Mouse (Mus musculus): ENCODE results near the gene Fam208a. TPM values are rescaled to one million over a fixed set of nuclear protein-coding genes. Genes with fewer than 3 reads are reported as not detected.

Fam208a gene
- total RNA-seq (2021), result 1 to 10 TPM; 3.6 to 4.8 TPM
- long read RNA-seq, experiment 1, partial matches to known transcripts, result 0 of 5 reads
- long read RNA-seq, experiment 1, other reads (novel, unspliced or antisense), result 5 of 5 reads
- long read RNA-seq, experiment 2, partial matches to known transcripts, result 1 of 3 reads
- long read RNA-seq, experiment 2, other reads (novel, unspliced or antisense), result 2 of 3 reads

DNA sequence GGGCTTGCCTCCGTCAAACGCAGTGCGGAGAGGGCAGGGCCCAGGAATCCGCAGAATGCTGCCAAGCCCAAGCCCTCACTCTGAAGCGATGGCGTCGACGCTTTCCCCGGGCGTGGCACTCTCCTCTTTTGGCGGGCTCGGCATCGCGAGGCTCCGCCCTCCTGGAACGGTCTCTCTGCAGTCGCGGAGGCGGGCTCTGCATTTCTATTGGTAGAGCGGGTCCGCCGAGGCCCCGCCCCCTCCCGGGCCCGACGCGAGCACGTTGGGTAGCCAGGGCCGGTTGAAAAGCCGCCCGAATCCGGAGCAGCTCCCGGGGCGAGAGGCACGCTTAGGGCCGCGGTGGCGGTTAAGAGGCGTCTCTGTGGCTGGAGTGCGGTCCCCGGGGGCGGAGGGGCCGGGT lies at the start of gene Fam208a:
Gene Fam208a (plus strand): TSS at position 262 of the 400 bp plus-strand sequence.
- DNase-seq (ENCODE audit: low spot score), result peak; percentile 94

- no peak for DNase-seq (ENCODE audit: low spot score)
These were observed 49.2 kb upstream of the Fam208a start for GRCm38 (mm10) chr14:27379404-27379803.

DNA sequence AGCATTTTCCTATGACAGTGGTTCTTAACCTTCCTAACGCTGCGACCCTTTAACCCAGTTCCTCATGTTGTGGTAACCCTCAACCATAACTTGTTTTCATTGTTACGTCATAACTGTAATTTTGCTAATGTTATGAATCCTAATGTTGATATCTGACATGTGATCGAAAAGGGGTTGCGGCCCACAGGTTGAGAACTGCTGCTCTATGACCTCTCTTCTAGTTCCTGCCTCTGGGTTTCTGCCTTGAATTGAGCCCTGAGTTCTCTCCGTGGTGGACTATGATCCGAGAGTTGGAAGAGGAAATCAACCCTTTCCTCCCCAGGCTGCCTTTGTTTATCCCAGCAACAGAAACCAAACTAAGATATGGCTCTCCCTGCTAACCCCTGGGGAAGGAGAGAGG lies 47.2 kb upstream of the Fam208a start:
- no peak for DNase-seq (ENCODE audit: low spot score)

- no peak for DNase-seq (ENCODE audit: low spot score)
These were observed 45.3 kb upstream of the Fam208a start for GRCm38 (mm10) chr14:27383321-27383830.

DNA sequence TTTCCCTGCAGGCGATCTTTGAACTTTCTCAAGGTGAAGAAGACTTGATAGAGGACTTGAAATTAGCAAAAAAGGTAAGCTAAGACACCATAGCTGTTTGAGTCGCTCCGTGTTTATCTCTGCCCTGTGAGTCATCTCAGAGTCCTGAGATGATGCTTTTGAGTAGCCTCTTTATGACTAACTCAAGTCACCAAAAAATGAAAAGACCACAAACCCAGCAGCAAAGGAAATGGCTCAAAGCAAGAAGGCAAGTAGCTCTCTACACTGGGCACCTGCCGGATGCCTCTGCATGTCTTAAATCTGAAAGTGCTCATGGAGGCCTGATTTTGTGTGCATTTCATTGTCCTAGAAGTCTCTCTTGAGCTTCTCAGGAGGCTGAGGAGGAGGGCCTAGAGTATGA lies 44.5 kb upstream of the Fam208a start:
- DNase-seq (ENCODE audit: low spot score), result no peak

- DNase-seq (ENCODE audit: low spot score), result no peak
These were observed 40.0 kb upstream of the Fam208a start for GRCm38 (mm10) chr14:27388616-27389015.

DNA sequence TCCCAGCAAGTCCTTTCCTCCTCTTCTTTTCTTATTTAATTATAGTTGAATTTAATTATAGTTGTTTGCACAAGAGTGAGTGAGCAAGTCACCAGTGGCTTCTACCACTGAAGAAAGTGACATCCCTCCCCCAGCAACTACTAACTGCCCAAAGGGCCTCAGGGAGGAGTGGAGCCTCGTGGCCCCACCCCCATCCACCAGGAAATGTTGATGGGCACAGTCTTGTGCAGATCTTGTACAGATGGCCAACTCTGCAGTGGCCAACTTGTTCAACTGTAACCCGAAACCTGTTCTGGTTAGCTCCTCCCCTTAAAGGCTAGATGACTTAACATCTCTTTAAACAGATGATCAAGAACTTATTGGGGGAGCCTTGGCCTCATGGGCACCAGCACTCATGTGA lies 38.9 kb upstream of the Fam208a start:
- no peak for DNase-seq (ENCODE audit: low spot score)

DNA sequence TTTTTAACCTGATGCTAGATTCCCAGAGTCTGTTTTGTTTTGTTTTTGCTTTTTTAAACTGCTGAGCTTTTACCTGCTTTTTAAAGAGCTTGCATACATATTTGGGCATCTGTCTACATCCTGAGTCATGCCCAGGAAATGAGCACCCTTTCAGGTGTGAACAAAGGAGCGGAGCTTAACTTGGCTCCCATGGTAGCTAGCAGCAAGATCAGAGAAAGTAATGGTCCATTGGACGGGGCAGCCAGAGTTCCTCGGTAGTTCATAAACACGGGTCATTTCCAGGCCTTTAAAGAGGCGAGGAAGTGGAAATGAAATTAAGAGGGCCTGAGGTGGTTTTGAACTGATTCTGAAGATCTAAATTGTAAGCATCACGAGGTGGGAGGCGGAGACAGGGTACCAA lies 38.0 kb upstream of the Fam208a start:
- DNase-seq (ENCODE audit: low spot score), result no peak

- no peak for DNase-seq (ENCODE audit: low spot score)
These were observed 36.8 kb upstream of the Fam208a start for GRCm38 (mm10) chr14:27391776-27392308.

GRCm38 (mm10) chr14:27392660-27393059 lies 36.0 kb upstream of the Fam208a start:
- DNase-seq (ENCODE audit: low spot score), result no peak

DNA sequence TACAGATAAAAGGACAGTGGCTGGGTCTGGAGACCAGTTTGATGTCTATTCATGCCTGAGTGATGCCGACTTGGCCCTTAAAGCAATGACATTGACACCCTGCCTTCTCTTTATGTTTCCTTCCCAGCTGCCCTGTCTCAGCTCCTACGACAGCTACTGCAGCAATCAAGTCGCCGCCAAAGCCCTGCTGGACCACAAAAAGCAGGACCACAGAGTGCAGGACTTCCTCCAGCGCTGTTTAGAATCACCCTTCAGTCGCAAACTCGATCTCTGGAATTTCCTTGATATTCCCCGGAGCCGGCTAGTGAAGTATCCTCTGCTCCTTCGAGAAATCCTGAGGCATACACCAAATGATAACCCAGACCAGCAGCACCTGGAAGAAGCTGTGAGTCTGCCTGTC lies 34.8 kb upstream of the Fam208a start:
- no peak for DNase-seq (ENCODE audit: low spot score)

DNA sequence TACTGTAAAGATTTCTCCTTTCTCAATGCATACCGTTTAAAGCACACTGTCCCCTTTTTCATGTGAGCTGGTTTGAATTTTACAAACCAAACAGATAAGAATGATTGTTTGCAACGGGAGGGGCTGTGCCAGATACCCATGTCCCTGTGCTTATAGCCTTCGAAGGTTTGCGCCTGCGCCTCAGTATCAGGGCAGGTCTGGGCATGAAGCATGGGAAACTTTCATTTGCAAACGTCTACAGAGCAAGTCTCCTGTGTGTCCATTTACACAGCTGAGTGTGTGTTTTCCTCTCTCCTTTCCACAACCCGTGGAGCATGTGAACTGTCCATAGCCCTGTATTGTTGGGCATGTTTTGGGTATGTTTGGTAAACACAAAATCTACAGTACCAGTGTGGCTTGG lies 32.2 kb upstream of the Fam208a start:
- DNase-seq (ENCODE audit: low spot score), result no peak

GRCm38 (mm10) chr14:27397526-27397925 lies 31.1 kb upstream of the Fam208a start:
- no peak for DNase-seq (ENCODE audit: low spot score)

DNA sequence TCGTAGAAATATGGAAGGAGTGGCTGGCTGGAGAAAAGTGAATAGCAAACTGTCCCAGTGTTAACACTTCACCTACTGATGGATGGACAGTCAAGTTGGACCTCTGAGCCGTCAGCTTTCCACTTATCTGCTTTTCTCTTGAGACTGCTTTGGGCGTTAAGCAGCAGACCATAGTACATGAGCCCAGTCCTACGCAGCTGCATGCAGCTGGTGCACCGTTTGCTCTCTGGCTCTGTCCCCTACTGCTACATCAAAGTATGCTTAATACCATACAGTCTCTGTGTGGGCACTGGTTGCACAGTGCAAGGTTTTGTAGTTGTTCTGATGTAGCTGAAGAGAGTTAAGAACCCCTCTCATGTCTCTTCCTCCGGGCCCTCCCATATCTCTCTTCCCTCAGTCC lies 28.1 kb upstream of the Fam208a start:
- no peak for DNase-seq (ENCODE audit: low spot score)

- DNase-seq (ENCODE audit: low spot score), result no peak
These were observed 26.8 kb upstream of the Fam208a start for GRCm38 (mm10) chr14:27401717-27402278.

- DNase-seq (ENCODE audit: low spot score), result no peak
These were observed 26.0 kb upstream of the Fam208a start for GRCm38 (mm10) chr14:27402332-27403250.

GRCm38 (mm10) chr14:27405452-27405851 lies 23.2 kb upstream of the Fam208a start:
- no peak for DNase-seq (ENCODE audit: low spot score)

DNA sequence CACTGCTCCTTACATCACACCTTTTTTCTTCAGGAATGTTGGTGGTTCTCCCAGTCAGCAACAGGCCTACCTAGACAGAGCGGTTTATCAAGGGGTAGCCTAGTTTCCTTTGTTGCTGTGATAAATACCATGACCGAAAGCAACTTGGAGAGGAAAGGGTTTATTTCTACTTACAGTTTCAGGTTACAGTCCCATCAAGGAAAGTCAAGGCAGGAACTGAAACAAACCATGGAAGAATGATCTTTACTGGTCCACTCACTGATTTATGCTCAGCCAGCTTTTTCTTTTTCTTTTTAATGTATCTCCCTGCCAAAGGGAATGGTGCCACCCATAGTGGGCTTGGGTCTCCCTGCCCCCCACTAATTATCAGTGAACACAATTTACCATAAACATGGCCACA lies 22.7 kb upstream of the Fam208a start:
- no peak for DNase-seq (ENCODE audit: low spot score)

GRCm38 (mm10) chr14:27408240-27408639 lies 20.4 kb upstream of the Fam208a start:
- no peak for DNase-seq (ENCODE audit: low spot score)

GRCm38 (mm10) chr14:27409662-27410061 lies 19.0 kb upstream of the Fam208a start:
- no peak for DNase-seq (ENCODE audit: low spot score)

- no peak for DNase-seq (ENCODE audit: low spot score)
These were observed 17.1 kb upstream of the Fam208a start for GRCm38 (mm10) chr14:27411492-27411891.

DNA sequence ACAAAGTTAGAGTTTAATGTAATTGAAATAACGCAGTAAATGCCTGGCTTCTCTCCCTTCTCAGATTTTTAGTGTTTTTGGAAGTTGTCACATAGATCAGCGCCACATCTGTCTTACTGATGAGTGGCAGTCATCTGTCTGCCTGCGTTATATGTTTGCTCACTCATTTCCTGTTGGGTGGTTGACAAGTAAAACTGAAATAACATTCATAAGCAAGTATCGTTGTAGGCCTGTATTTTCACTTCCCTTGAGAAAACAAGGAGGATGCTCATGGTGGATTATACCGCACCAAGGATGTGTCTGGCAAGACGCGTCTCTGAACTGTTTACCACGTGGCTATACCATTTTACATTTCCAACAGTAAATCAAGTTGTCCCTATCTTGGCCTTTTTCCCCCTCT lies 15.9 kb upstream of the Fam208a start:
- DNase-seq (ENCODE audit: low spot score), result no peak
